Mouse (Mus musculus): ENCODE data around the gene Wnt1. TPM values are rescaled to one million over a fixed set of nuclear protein-coding genes. Genes with fewer than 3 reads are reported as not detected.

The Wnt1 gene
- polyA plus RNA-seq, 1 experiment from 2014 or later: not detected

DNA sequence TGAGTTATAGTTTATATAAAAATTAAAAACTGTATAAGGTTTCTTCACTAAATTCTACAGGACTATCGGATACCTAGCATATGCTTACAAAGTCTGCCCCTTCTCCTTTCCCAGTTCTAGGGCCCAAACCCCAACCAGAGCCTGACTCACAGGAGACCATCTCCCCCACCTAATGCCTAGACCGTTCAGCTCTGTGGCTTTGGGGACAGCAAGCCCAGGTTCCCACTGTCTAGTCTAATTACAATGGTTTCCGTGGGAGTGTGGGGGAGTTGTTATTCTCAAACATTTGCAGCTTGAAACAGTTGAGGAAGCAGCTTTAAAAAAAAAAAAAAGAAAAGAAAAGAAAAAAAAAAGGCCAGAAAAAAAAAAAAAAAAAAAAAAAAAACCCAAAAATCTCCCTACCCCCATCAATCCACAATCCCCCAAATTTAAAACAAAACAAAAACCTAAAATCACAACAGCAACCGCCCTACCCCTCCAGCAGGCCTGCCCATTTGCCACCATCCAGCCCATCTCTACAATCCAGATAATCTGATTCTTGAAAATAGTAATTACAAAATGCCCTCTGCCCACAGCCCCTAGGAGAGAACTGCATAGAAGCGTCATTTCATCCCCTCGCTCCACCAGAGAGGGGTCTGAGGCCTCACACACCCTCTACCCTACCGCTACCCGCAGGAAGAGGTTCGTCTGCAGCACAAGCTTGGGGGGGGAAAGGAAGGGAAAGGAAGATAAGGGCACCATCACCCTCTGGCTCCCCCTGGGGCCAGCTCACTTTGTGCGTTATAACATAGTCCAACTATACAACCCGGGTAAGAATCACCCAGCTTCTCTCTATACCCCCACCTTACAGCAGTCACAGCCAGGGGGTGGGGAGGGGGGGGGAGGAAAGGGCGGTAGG lies 42.8 kb downstream of the Wnt1 start:
- H3K4me1 ChIP-seq (replicated peaks): peaks cover 10% of the 10 kb centered on the region; the same call in 1 of the 2 replicates
- H3K27me3 ChIP-seq (replicated peaks): no peaks in the 10 kb centered on the region
- WGBS: 53% methylated on average over 12 of the region's 12 CpGs
- H3K4me3 ChIP-seq (replicated peaks): no peak overlapping the region
- H3K36me3 ChIP-seq: peaks cover 36% of the 10 kb centered on the region
- H3K9ac ChIP-seq: no peak overlapping the region
- no peaks in the 10 kb centered on the region for H3K9me3 ChIP-seq
- peak overlapping the region; percentile 63; the same call in 1 of the 2 replicates for H3K4me2 ChIP-seq (replicated peaks)
- ATAC-seq: no peak
- peak overlapping the region; percentile 54; the same call in 1 of the 2 replicates for H3K27ac ChIP-seq

- no peak for ATAC-seq
- H3K36me3 ChIP-seq: peaks cover 41% of the 10 kb centered on the region
- peaks cover 10% of the 10 kb centered on the region; the same call in 1 of the 2 replicates for H3K4me1 ChIP-seq (replicated peaks)
- H3K27me3 ChIP-seq (replicated peaks): no peaks in the 10 kb centered on the region
- no peaks in the 10 kb centered on the region for H3K9me3 ChIP-seq
- H3K4me2 ChIP-seq (replicated peaks): no peak overlapping the region
- H3K9ac ChIP-seq: no peak overlapping the region
- H3K4me3 ChIP-seq (replicated peaks): no peak overlapping the region
- no peak overlapping the region for H3K27ac ChIP-seq
- WGBS: 88% methylated on average over 11 of the region's 11 CpGs
Observed at GRCm38 (mm10) chr15:98833281-98833680, 43.6 kb downstream of the Wnt1 start.

GRCm38 (mm10) chr15:98834059-98834458 lies 44.4 kb downstream of the Wnt1 start:
- WGBS: 85% methylated on average over 13 of the region's 13 CpGs
- Histone ChIP-seq H3K9me3 (no peaks in the 10 kb centered on the region), H3K4me2 (replicated peaks) (no peak overlapping the region), H3K27me3 (replicated peaks) (no peaks in the 10 kb centered on the region), H3K4me3 (replicated peaks) (no peak overlapping the region), H3K4me1 (replicated peaks) (peaks cover 10% of the 10 kb centered on the region; the same call in 1 of the 2 replicates), H3K36me3 (peaks cover 44% of the 10 kb centered on the region), H3K9ac (no peak overlapping the region), H3K27ac (no peak overlapping the region)
- ATAC-seq: no peak

- H3K27me3 ChIP-seq (replicated peaks): no peaks in the 10 kb centered on the region
- ATAC-seq: no peak
- no peak overlapping the region for H3K4me3 ChIP-seq (replicated peaks)
- 88% methylated on average over 14 of the region's 14 CpGs for WGBS
- H3K4me2 ChIP-seq (replicated peaks): no peak overlapping the region
- no peak overlapping the region for H3K27ac ChIP-seq
- no peak overlapping the region for H3K9ac ChIP-seq
- peaks cover 2% of the 10 kb centered on the region; the same call in 1 of the 2 replicates for H3K4me1 ChIP-seq (replicated peaks)
- H3K36me3 ChIP-seq: peaks cover 55% of the 10 kb centered on the region
- no peaks in the 10 kb centered on the region for H3K9me3 ChIP-seq
Observed at GRCm38 (mm10) chr15:98835291-98835690, 45.6 kb downstream of the Wnt1 start.

- Histone ChIP-seq H3K9ac (no peak overlapping the region), H3K4me3 (replicated peaks) (no peak overlapping the region), H3K9me3 (no peaks in the 10 kb centered on the region), H3K27me3 (replicated peaks) (no peaks in the 10 kb centered on the region), H3K27ac (no peak overlapping the region), H3K4me1 (replicated peaks) (peaks cover under 1% of the 10 kb centered on the region; the same call in 1 of the 2 replicates), H3K4me2 (replicated peaks) (no peak overlapping the region), H3K36me3 (peaks cover 72% of the 10 kb centered on the region)
- 90% methylated on average over 21 of the region's 21 CpGs for WGBS
- no peak for ATAC-seq
Observed at GRCm38 (mm10) chr15:98837006-98837742, 47.5 kb downstream of the Wnt1 start.

DNA sequence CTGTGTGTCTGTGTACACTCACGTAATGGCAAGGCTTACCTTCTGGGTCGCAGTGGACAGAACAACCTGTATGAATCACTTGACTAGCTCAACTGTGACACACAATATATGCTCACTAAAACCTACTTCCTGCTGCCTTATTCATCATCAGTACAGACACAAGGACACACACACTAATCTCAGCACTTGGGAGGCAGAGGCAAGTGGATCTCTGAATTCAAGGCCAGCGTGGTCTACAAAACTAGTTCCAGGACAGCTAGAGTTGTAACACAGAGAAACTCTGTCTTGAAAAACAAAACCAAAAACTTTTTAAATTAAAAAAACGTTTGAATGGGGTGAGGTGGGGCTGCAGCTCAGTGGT lies 48.1 kb downstream of the Wnt1 start:
- H3K27ac ChIP-seq: no peak overlapping the region
- H3K36me3 ChIP-seq: peaks cover 77% of the 10 kb centered on the region
- no peaks in the 10 kb centered on the region for H3K4me1 ChIP-seq (replicated peaks)
- no peak overlapping the region for H3K4me2 ChIP-seq (replicated peaks)
- H3K27me3 ChIP-seq (replicated peaks): no peaks in the 10 kb centered on the region
- WGBS: 74% methylated on average over 4 of the region's 4 CpGs
- H3K4me3 ChIP-seq (replicated peaks): no peak overlapping the region
- no peak overlapping the region for H3K9ac ChIP-seq
- H3K9me3 ChIP-seq: no peaks in the 10 kb centered on the region
- ATAC-seq: no peak

GRCm38 (mm10) chr15:98839161-98839560 lies 49.5 kb downstream of the Wnt1 start:
- ATAC-seq: no peak
- Histone ChIP-seq H3K27ac (no peak overlapping the region), H3K4me3 (replicated peaks) (no peak overlapping the region), H3K27me3 (replicated peaks) (no peaks in the 10 kb centered on the region), H3K4me1 (replicated peaks) (no peaks in the 10 kb centered on the region), H3K4me2 (replicated peaks) (no peak overlapping the region), H3K9ac (no peak overlapping the region), H3K36me3 (peaks cover 86% of the 10 kb centered on the region), H3K9me3 (no peaks in the 10 kb centered on the region)
- 96% methylated on average over 14 of the region's 14 CpGs for WGBS

DNA sequence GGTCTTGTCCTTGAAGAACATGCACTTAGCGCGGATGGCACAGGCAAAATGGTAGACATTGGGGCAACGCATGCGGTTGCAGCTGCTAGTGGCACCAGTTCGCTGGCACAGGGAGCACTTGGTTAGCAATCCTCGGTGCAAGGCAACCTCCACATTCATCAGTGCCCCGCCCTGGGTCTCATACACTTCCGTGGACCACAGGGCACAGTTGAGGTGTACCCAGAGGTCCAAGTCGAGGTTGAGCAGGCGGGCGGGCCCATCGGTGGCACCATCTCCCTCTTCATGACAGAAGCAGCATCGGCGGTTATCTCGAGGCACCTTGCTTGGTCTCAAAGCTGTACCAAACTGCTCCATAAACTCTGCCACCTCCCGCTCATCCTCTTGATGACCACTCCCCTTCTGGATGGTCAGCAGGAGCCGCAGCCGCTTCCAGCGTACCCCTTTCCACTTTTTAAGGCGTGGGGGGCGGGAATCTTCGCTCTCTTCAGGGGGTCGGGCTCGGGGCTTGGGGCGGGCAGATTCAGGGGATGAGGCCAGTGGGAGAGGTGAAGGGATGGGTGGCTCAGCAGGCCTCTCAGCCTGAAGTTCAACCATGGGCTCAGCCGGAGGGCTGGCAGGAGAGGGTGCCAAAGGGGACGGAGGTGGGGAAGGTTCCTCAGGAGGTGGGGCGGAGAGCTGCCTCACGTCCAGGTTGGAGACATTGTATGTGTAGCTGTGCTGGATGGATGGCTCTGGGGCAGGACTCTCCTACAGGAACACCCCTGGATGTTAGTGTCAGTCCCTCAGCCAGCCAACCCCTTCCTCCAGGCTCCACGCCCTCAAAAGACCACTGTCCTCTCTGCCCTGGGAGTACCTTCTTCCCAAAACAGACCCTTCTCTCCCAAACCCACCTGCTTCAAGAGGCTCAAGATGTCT lies 50.3 kb downstream of the Wnt1 start:
- ATAC-seq: no peak
- H3K4me2 ChIP-seq (replicated peaks): no peak overlapping the region
- H3K27ac ChIP-seq: no peak overlapping the region
- WGBS: 96% methylated on average over 30 of the region's 30 CpGs
- peaks cover 86% of the 10 kb centered on the region for H3K36me3 ChIP-seq
- H3K27me3 ChIP-seq (replicated peaks): no peaks in the 10 kb centered on the region
- H3K4me3 ChIP-seq (replicated peaks): no peak overlapping the region
- no peaks in the 10 kb centered on the region for H3K9me3 ChIP-seq
- no peaks in the 10 kb centered on the region for H3K4me1 ChIP-seq (replicated peaks)
- no peak overlapping the region for H3K9ac ChIP-seq

Other genes with a start within 250 kb of the Wnt1 start
- gene Ccnt1, start 218.9 kb upstream of the Wnt1 start, polyA plus RNA-seq (2015; fragmentation: Nextera tagmentation; extraction: Ambion mirVana): 42.4 and 44.9 TPM in 2 replicates
- gene 4930415O20Rik, start 218.9 kb upstream of the Wnt1 start, polyA plus RNA-seq (2015; fragmentation: Nextera tagmentation; extraction: Ambion mirVana): 0.77 TPM in 1 of 2 replicates, not detected in the other
- 21.4 and 23.0 TPM in 2 replicates for gene Adcy6, start 179.8 kb upstream of the Wnt1 start, polyA plus RNA-seq (2015; fragmentation: Nextera tagmentation; extraction: Ambion mirVana)
- gene Cacnb3, start 159.0 kb upstream of the Wnt1 start, polyA plus RNA-seq (2015; fragmentation: Nextera tagmentation; extraction: Ambion mirVana): 24.9 and 26.7 TPM in 2 replicates
- gene Ddx23, start 127.0 kb upstream of the Wnt1 start, polyA plus RNA-seq (2015; fragmentation: Nextera tagmentation; extraction: Ambion mirVana): 23.3 and 23.7 TPM in 2 replicates
- 0.97 and 1.1 TPM in 2 replicates for gene Rnd1, start 112.4 kb upstream of the Wnt1 start, polyA plus RNA-seq (2015; fragmentation: Nextera tagmentation; extraction: Ambion mirVana)
- gene Ccdc65, start 81.7 kb upstream of the Wnt1 start, polyA plus RNA-seq (2015; fragmentation: Nextera tagmentation; extraction: Ambion mirVana): 0.67 and 0.92 TPM in 2 replicates
- gene Fkbp11, start 61.7 kb upstream of the Wnt1 start, polyA plus RNA-seq (2015; fragmentation: Nextera tagmentation; extraction: Ambion mirVana): 68.0 and 117 TPM in 2 replicates
- gene Arf3, start 26.6 kb upstream of the Wnt1 start, polyA plus RNA-seq (2015; fragmentation: Nextera tagmentation; extraction: Ambion mirVana): 39.8 and 43.6 TPM in 2 replicates
- gene Wnt10b, start 11.7 kb upstream of the Wnt1 start, polyA plus RNA-seq (2015; fragmentation: Nextera tagmentation; extraction: Ambion mirVana): not detected in 2 replicates
- not detected in 2 replicates for gene Ddn, start 19.6 kb downstream of the Wnt1 start, polyA plus RNA-seq (2015; fragmentation: Nextera tagmentation; extraction: Ambion mirVana)
- gene Prkag1, start 41.7 kb downstream of the Wnt1 start, polyA plus RNA-seq (2015; fragmentation: Nextera tagmentation; extraction: Ambion mirVana): 88.3 and 89.0 TPM in 2 replicates
- gene Kmt2d, start 81.3 kb downstream of the Wnt1 start, polyA plus RNA-seq (2015; fragmentation: Nextera tagmentation; extraction: Ambion mirVana): 9.6 and 10.4 TPM in 2 replicates
- gene Rhebl1, start 104.7 kb downstream of the Wnt1 start, polyA plus RNA-seq (2015; fragmentation: Nextera tagmentation; extraction: Ambion mirVana): 10.8 and 12.5 TPM in 2 replicates
- 0.96 and 1.1 TPM in 2 replicates for gene Dhh, start 108.7 kb downstream of the Wnt1 start, polyA plus RNA-seq (2015; fragmentation: Nextera tagmentation; extraction: Ambion mirVana)
- gene Lmbr1l, start 128.4 kb downstream of the Wnt1 start, polyA plus RNA-seq (2015; fragmentation: Nextera tagmentation; extraction: Ambion mirVana): 18.6 and 19.0 TPM in 2 replicates
- 1,296 and 1,330 TPM in 2 replicates for gene Tuba1b, start 144.7 kb downstream of the Wnt1 start, polyA plus RNA-seq (2015; fragmentation: Nextera tagmentation; extraction: Ambion mirVana)
- gene Gm49450, start 163.7 kb downstream of the Wnt1 start, polyA plus RNA-seq (2015; fragmentation: Nextera tagmentation; extraction: Ambion mirVana): not detected in 2 replicates
- 981 and 999 TPM in 2 replicates for gene Tuba1a, start 163.8 kb downstream of the Wnt1 start, polyA plus RNA-seq (2015; fragmentation: Nextera tagmentation; extraction: Ambion mirVana)
- 253 and 271 TPM in 2 replicates for gene Tuba1c, start 240.0 kb downstream of the Wnt1 start, polyA plus RNA-seq (2015; fragmentation: Nextera tagmentation; extraction: Ambion mirVana)

All from intestine, embryonic 15.5 days (tissue).